Mouse (Mus musculus) ES-E14 (cell line): ENCODE data around the gene Dtnb. TPM values are rescaled to one million over a fixed set of nuclear protein-coding genes. Genes with fewer than 3 reads are reported as not detected.

Source experiments
- DNase-seq: peaks from one replicate; pipeline ENCODE4 v3.0.0-alpha.2; 2013; ENCODE audit warnings: low read depth, low spot score
- H3K27ac ChIP-seq: 2 replicates; pipeline ENCODE4 v1.5.1; 2012; ENCODE audit warnings: low read depth, mild to moderate bottlenecking, low read length, moderate library complexity, mixed read lengths; ENCODE audit not compliant: poor library complexity, insufficient read depth, severe bottlenecking
- H3K36me3 ChIP-seq: 2 replicates; pipeline ENCODE4 v1.6.1; 2012; ENCODE audit warnings: mild to moderate bottlenecking, low read length, moderate library complexity, mixed read lengths; ENCODE audit not compliant: control insufficient read depth, poor library complexity, insufficient read depth, severe bottlenecking
- H3K4me1 ChIP-seq, 2 experiments: fragments of 150-350 bp in 1 of 2; sonication (generic) in 1 of 2; 2 replicates each; pipeline ENCODE4 v1.6.1; 2012; ENCODE audit warnings: low read length in 2 of 2, mild to moderate bottlenecking in 1 of 2, mixed read lengths in 1 of 2; ENCODE audit not compliant: control insufficient read depth in 2 of 2, insufficient read depth in 2 of 2, poor library complexity in 1 of 2
- H3K4me3 ChIP-seq, 2 experiments: fragments of 150-350 bp in 1 of 2; sonication (generic) in 1 of 2; 2 replicates each; pipeline ENCODE4 v1.5.1; 2012; ENCODE audit warnings: low read length in 2 of 2, low read depth in 1 of 2, mild to moderate bottlenecking in 1 of 2, mixed read lengths in 1 of 2; ENCODE audit not compliant: insufficient read depth in 1 of 2, poor library complexity in 1 of 2, severe bottlenecking in 1 of 2
- H3K9ac ChIP-seq: 2 replicates; pipeline ENCODE4 v1.6.1; 2012; ENCODE audit warnings: low read depth, mild to moderate bottlenecking, low read length, mixed read lengths; ENCODE audit not compliant: poor library complexity, insufficient read depth, severe bottlenecking
- H3K9me3 ChIP-seq: fragments of 150-350 bp; sonication (generic); 2 replicates; pipeline ENCODE4 v1.6.1; 2012; ENCODE audit warnings: low read depth, mild to moderate bottlenecking, low read length; ENCODE audit not compliant: control insufficient read depth, insufficient read depth
- CHD2 ChIP-seq: IDR thresholded peaks from 2 replicates; pipeline ENCODE4 v1.6.1; 2014; ENCODE audit warnings: mild to moderate bottlenecking, low read depth, low read length, inconsistent platforms
- HCFC1 ChIP-seq: IDR thresholded peaks from 2 replicates; pipeline ENCODE4 v1.6.1; 2012; ENCODE audit warnings: low read length, inconsistent platforms, borderline replicate concordance; ENCODE audit not compliant: insufficient read depth
- MAFK ChIP-seq: IDR thresholded peaks from 2 replicates; pipeline ENCODE4 v1.6.1; 2014; ENCODE audit warnings: mild to moderate bottlenecking, low read depth, low read length, inconsistent platforms; ENCODE audit not compliant: insufficient read depth
- ZC3H11A ChIP-seq: IDR thresholded peaks from 2 replicates; pipeline ENCODE4 v1.6.1; 2012; ENCODE audit warnings: low read depth, mild to moderate bottlenecking, inconsistent platforms, low read length, borderline replicate concordance
- ZNF384 ChIP-seq: IDR thresholded peaks from 2 replicates; pipeline ENCODE4 v1.6.1; 2012; ENCODE audit warnings: low read depth, low read length, inconsistent platforms
- in situ Hi-C, 2 experiments: fragments of 600-800 bp; cut with MboI; formaldehyde crosslinking; loops; one replicate each; pipeline ENCODE4 v1.15.1; 2025; ENCODE audit warnings: low sequenced_read_pairs in 2 of 2, inconsistent platforms in 1 of 2; ENCODE audit not compliant: unreplicated experiment in 2 of 2
- total RNA-seq: library from RNA; depleted of rRNA; stranded (reverse); fragments of 300-350 nt; gene quantifications from 2 replicates; pipeline ENCODE4 v1.2.3, GENCODE M21; 2012

Dtnb gene
- total RNA-seq, 1 experiment, result 31.2 TPM

DNA sequence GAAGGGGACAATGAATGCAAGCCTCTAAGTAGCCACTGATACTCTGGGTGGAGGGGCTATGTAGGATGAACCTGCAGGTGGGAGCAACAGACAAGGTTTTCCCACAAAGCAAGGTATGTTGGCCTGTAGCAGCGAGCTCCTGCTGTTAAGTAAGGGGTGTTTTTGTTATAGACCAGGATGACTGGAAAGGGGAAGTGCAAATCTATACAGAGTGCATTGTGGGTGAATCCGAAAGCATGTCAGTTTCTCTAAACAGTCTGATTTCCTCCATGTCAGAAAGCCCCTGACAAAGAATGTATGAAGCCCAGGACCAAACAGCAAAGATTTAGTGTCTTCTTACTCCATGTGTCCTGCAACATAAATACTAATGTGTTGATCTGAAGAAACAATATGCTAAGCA is 198.9 kb downstream of the Dtnb start:
- Histone ChIP-seq H3K9me3 (no peaks in the 10 kb centered on the region), H3K36me3 (peaks cover 4% of the 10 kb centered on the region; the same call in 1 of the 2 replicates), H3K4me1 (peaks cover 0 to 2% of the 10 kb centered on the region in 2 experiments; a peak in 1 of 4 replicates), H3K4me3 (no peak overlapping the region), H3K9ac (no peak overlapping the region), H3K27ac (no peak overlapping the region)
- DNase-seq, result no peak
- in situ Hi-C loops, result no loop called here
- TF ChIP-seq HCFC1 (no peak), ZC3H11A (no peak), CHD2 (no peak), ZNF384 (no peak), MAFK (no peak)

DNA sequence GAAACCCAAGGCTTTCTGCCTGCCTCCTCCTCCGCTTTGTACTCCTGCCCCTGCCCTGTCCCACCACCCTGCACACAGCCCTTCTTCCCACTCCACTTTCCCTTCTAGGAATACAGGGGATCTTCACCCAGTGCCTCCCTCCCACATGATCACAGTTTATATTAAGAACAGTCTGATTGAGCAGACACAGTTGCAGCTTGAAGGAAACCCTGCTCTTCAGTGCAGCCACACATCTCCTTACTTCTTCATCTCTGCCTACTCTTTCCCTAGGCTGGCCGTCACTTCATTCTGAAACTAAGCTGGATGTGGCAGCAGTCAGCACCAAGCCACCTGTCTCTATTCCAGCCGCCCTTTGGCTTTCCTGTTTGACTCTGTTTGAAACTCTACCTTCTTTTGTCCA is 201.5 kb downstream of the Dtnb start:
- Histone ChIP-seq H3K36me3 (peaks cover 4% of the 10 kb centered on the region; the same call in 1 of the 2 replicates), H3K4me1 (peaks cover 0 to 2% of the 10 kb centered on the region in 2 experiments; a peak in 1 of 4 replicates), H3K4me3 (no peak overlapping the region), H3K9me3 (no peaks in the 10 kb centered on the region), H3K27ac (no peak overlapping the region), H3K9ac (no peak overlapping the region)
- no peak for DNase-seq
- in situ Hi-C loops, result no loop called here
- TF ChIP-seq MAFK (no peak), CHD2 (no peak), ZC3H11A (no peak), ZNF384 (no peak), HCFC1 (no peak)

- peaks cover 4% of the 10 kb centered on the region; the same call in 1 of the 2 replicates for H3K36me3 ChIP-seq
- H3K4me1 ChIP-seq, result peaks cover 0 to 12% of the 10 kb centered on the region in 2 experiments; a peak in 2 of 4 replicates
- no peak overlapping the region for H3K9ac ChIP-seq
- no peaks in the 10 kb centered on the region for H3K9me3 ChIP-seq
- H3K27ac ChIP-seq, result no peak overlapping the region
- TF ChIP-seq HCFC1 (no peak), ZNF384 (no peak), CHD2 (no peak), MAFK (no peak), ZC3H11A (no peak)
- no peak for DNase-seq
- H3K4me3 ChIP-seq, result no peak overlapping the region
- in situ Hi-C loops, result no loop called here
Measured at GRCm38 (mm10) chr12:3776015-3776414, 203.8 kb downstream of the Dtnb start.

DNA sequence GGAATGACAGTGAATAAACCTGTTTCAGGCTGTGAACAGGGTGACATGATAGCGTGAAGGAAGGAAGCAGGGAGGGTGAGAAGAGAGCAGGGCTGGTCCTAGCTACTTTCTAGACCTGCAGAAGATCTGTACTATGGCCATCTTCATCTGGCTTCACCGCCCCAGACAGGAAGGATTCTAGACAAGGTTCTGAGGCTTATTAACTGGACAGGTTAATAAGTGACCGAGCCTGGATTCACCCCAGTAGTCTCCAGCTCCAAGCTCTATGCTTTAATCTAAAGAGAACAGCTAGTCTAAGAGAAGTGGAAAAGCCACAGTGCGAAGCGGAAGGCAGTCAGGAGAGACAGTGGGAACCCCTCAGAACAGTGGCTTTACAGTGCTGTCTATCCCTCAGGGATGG is 205.5 kb downstream of the Dtnb start:
- Histone ChIP-seq H3K9me3 (no peaks in the 10 kb centered on the region), H3K4me3 (no peak overlapping the region), H3K36me3 (peaks cover 2% of the 10 kb centered on the region; the same call in 1 of the 2 replicates), H3K9ac (no peak overlapping the region), H3K27ac (no peak overlapping the region), H3K4me1 (peaks cover 0 to 20% of the 10 kb centered on the region in 2 experiments; a peak in 3 of 4 replicates)
- TF ChIP-seq ZNF384 (no peak), CHD2 (no peak), HCFC1 (no peak), MAFK (no peak), ZC3H11A (no peak)
- no peak for DNase-seq
- in situ Hi-C loops, result no loop called here

DNA sequence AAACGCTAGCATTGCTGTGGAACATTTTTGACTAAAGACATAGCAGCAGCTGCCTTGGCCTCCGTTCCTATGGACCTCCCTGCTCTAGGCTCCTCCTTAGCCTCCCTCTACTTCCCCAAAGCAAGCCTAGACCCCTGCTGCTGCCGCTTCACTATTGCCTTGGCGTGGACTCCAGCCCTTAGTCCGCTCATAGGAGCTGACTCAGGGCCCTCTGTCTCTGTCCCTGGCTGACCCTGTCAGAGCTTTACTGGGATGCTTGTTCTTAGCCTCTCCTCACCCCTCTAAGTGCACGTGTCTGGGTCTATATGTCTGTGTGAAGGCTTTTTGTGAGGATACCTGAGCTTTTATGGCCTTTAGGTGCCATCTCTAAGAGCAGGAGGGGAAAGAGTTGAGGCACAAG is 206.1 kb downstream of the Dtnb start:
- no peaks in the 10 kb centered on the region for H3K9me3 ChIP-seq
- in situ Hi-C loops, result no loop called here
- no peak overlapping the region for H3K4me3 ChIP-seq
- peaks cover 0 to 20% of the 10 kb centered on the region in 2 experiments; a peak in 3 of 4 replicates for H3K4me1 ChIP-seq
- no peak overlapping the region for H3K27ac ChIP-seq
- peaks cover 2% of the 10 kb centered on the region; the same call in 1 of the 2 replicates for H3K36me3 ChIP-seq
- no peak for DNase-seq
- no peak for TF ChIP-seq ZC3H11A
- TF ChIP-seq HCFC1, result no peak
- no peak for TF ChIP-seq ZNF384
- TF ChIP-seq CHD2, result no peak
- no peak for TF ChIP-seq MAFK
- H3K9ac ChIP-seq, result no peak overlapping the region
